In the genomic region with DNA sequence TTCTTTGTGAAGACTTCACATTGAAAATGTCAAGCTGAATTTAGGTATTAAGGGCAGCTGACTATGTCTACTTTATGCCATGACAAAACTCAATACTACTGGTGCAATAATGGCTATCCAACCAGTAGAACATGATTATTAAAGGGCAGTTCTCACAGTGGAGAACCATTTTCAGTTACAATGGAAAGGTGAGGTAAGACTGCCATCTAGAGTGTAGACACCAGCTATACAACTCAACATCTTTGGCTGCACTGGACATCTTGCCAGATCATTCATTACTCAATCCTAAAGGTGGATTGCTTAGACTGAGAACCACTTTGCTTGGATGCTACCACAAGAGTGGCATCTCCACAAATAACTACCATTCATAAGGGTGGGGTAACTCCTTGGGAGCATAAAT, we compare ENCODE assay signal across 11 mouse cellular contexts. TPM values are rescaled to one million over a fixed set of nuclear protein-coding genes. Genes with fewer than 3 reads are reported as not detected.
DNase-seq lines count a peak whose midpoint lies in the region; TF ChIP-seq lines count a peak whose summit lies in the region.
"Had no signal": no experiment of that assay in that cellular context is flagged by ENCODE, and none has a peak within 500 bp of the region (broad histone marks: within the 10 kb centered on the region; RNA-seq: fewer than 3 reads in every experiment).

No protein-coding gene starts in this region.

- in situ Hi-C loops in CH12.LX (cut with MboI; ENCODE audit: low pct_ligation_motif_present, low pct_unique_long_range_greater_than_20kb, low sequenced_read_pairs): loop anchor here (25.0 kb wide), 1 partner anchor 107 kb away; no protein-coding TSS in a partner anchor

- no peak overlapping the region for H3K4me2 ChIP-seq in CH12.LX (ENCODE audit: insufficient read depth, low read depth, poor library complexity, severe bottlenecking)
- H3K4me2 ChIP-seq: embryonic facial prominence, embryonic 15.5 days; hindbrain, embryonic 12.5 days had no signal

- TF ChIP-seq POLR2A in CH12.LX (IDR thresholded peaks at IDR 0.05; ENCODE audit: low read depth, low read length): no peak

- dilution Hi-C loops in CH12.LX (cut with MboI; ENCODE audit: extremely low pct_ligation_motif_present, extremely low pct_unique_long_range_greater_than_20kb, low sequenced_read_pairs): no loop called here

- no peak overlapping the region for H3K4me3 ChIP-seq in CH12.LX (replicated peaks in 1 of 3; ENCODE audit: low read depth in 2 of 3, low read length in 2 of 3, poor library complexity in 1 of 3)
- H3K4me3 ChIP-seq: embryonic facial prominence, embryonic 15.5 days; hindbrain, embryonic 12.5 days had no signal

- H3K36me3 ChIP-seq in CH12.LX (replicated peaks in 1 of 2; ENCODE audit: control insufficient read depth in 1 of 2, insufficient read depth in 1 of 2, low read length in 1 of 2): no peaks in the 10 kb centered on the region
- H3K36me3 ChIP-seq: embryonic facial prominence, embryonic 15.5 days; hindbrain, embryonic 12.5 days had no signal

- no peaks in the 10 kb centered on the region for H3K79me2 ChIP-seq in CH12.LX (replicated peaks; ENCODE audit: control insufficient read depth, extremely low read depth, insufficient read depth, poor library complexity, severe bottlenecking)

- peaks cover 0 to 4% of the 10 kb centered on the region in 2 experiments; a peak in 1 of 4 replicates for H3K4me1 ChIP-seq in CH12.LX (ENCODE audit: control insufficient read depth in 1 of 2, insufficient read depth in 2 of 2)
- H3K4me1 ChIP-seq: embryonic facial prominence, embryonic 15.5 days; hindbrain, embryonic 12.5 days had no signal

- no peak overlapping the region for H3K9ac ChIP-seq in CH12.LX (ENCODE audit: insufficient read depth, low read depth)
- H3K9ac ChIP-seq: embryonic facial prominence, embryonic 15.5 days; hindbrain, embryonic 12.5 days had no signal

- peak; percentile 51 for DNase-seq in embryo, embryonic 10 days (ENCODE audit: low spot score)
- DNase-seq in embryo, embryonic 9.5 days (ENCODE audit: extremely low spot score): no peak
- peak; percentile 45 for DNase-seq in kidney, adult 9 months
- no peak for DNase-seq in kidney, postnatal 10 days
- DNase-seq in CH12.LX (ENCODE audit: extremely low read depth): no peak
- peak; percentile 5 for DNase-seq in heart, postnatal 4 days
- no peak for DNase-seq in testis, postnatal 14 days (ENCODE audit: low spot score)
- no peak for DNase-seq in cerebellum, adult 9-11 months

- peak in 1 of 2 experiments; percentile 72; a peak in 2 of 4 replicates for TF ChIP-seq CTCF in CH12.LX (conservative IDR thresholded peaks at IDR 0.05 in 1 of 2, IDR thresholded peaks at IDR 0.05 in 1 of 2; ENCODE audit: low read depth in 2 of 2, low read length in 2 of 2)

- H3K9me3 ChIP-seq in CH12.LX (replicated peaks; ENCODE audit: low read length): no peaks in the 10 kb centered on the region
- H3K9me3 ChIP-seq: embryonic facial prominence, embryonic 15.5 days; hindbrain, embryonic 12.5 days had no signal

- no peaks in the 10 kb centered on the region for H3K27me3 ChIP-seq in CH12.LX (replicated peaks)
- H3K27me3 ChIP-seq: embryonic facial prominence, embryonic 15.5 days had no signal

- no peak overlapping the region for H3K27ac ChIP-seq in CH12.LX (ENCODE audit: insufficient read depth, low read depth)
- H3K27ac ChIP-seq: embryonic facial prominence, embryonic 15.5 days; hindbrain, embryonic 12.5 days had no signal

- no peak for TF ChIP-seq EP300 in CH12.LX (IDR thresholded peaks at IDR 0.05; ENCODE audit: low read length)

- peak; percentile 78 for TF ChIP-seq RAD21 in CH12.LX (IDR thresholded peaks at IDR 0.05; ENCODE audit: low read depth, low read length)

TF ChIP-seq in CH12.LX, 34 proteins besides CTCF, POLR2A, EP300 and RAD21:
- TF ChIP-seq USF2 (conservative IDR thresholded peaks at IDR 0.05; ENCODE audit: low read depth, low read length): no peak
- TF ChIP-seq SMC3 (IDR thresholded peaks at IDR 0.05; ENCODE audit: low read depth, low read length): peak; percentile 66

RNA-seq across cellular contexts. Expression of a gene that starts 37.3 kb away (rescaled TPM):
- total RNA-seq in CH12.LX (2012; rRNA removed) (not detected in 2 replicates), CH12.LX (2014; rRNA removed) (not detected in 2 replicates)
- polyA plus RNA-seq in CH12.LX (2012; ENCODE audit: insufficient read length, low read depth): not detected in 2 replicates
- not detected for total RNA-seq in heart, postnatal 4 days (2021)
- polyA plus RNA-seq: limb, embryonic 11.5 days had no signal

RNA-seq across cellular contexts. Expression of a gene that starts 49.7 kb away (rescaled TPM):
- 0.04 TPM in 1 of 2 replicates, not detected in the other for total RNA-seq in CH12.LX (2012; rRNA removed)
- total RNA-seq in CH12.LX (2014; rRNA removed): 0.09 TPM in 1 of 2 replicates, not detected in the other
- polyA plus RNA-seq in CH12.LX (2012; ENCODE audit: insufficient read length, low read depth): not detected in 2 replicates
- total RNA-seq in heart, postnatal 4 days (2021): 10 to 100 TPM; 10.3 to 12.7 TPM

Comparison
In these comparisons a context has a peak if more than half of its experiments do, and no peak if none do; other contexts are left out.
1. DNase-seq: peak in embryo, embryonic 10 days (single experiment), kidney, adult 9 months (single experiment) and heart, postnatal 4 days (single experiment); none in embryo, embryonic 9.5 days (single experiment), kidney, postnatal 10 days (single experiment), CH12.LX (single experiment), testis, postnatal 14 days (single experiment) and cerebellum, adult 9-11 months (single experiment).
2. RNA of a gene that starts 49.7 kb away (total RNA-seq): 10.3 to 12.7 TPM in heart, postnatal 4 days; 0.04 to 0.09 TPM in CH12.LX; every median in the first group is over 10 times any median in the second.